Mouse (Mus musculus) neural tube, embryonic 12.5 days (tissue): ENCODE measurements around the gene Dars. TPM values are rescaled to one million over a fixed set of nuclear protein-coding genes. Genes with fewer than 3 reads are reported as not detected.

ENCODE experiments used
- ATAC-seq: fragments of 200-750 bp; cut with Nextera tagmentation; 2 replicates; pipeline ENCODE4 v1.8.0; 2017; ENCODE audit warnings: low read depth, mild to moderate bottlenecking, moderate TSS enrichment, moderate library complexity; ENCODE audit not compliant: low FRiP score
- H3K27ac ChIP-seq: fragments of 300-500 bp; sonication (generic); 2 replicates; pipeline ENCODE4 v1.5.1; 2016
- H3K27me3 ChIP-seq: fragments of 300-500 bp; sonication (generic); replicated peaks from 2 replicates; pipeline ENCODE4 v1.6.1; 2016; ENCODE audit warnings: mild to moderate bottlenecking
- H3K36me3 ChIP-seq: fragments of 300-500 bp; sonication (generic); 2 replicates; pipeline ENCODE4 v1.6.1; 2016; ENCODE audit warnings: mild to moderate bottlenecking
- H3K4me1 ChIP-seq: fragments of 300-500 bp; sonication (generic); 2 replicates; pipeline ENCODE4 v1.6.1; 2016
- H3K4me2 ChIP-seq: fragments of 300-500 bp; sonication (generic); replicated peaks from 2 replicates; pipeline ENCODE4 v1.6.1; 2016; ENCODE audit warnings: mild to moderate bottlenecking
- H3K4me3 ChIP-seq: fragments of 300-500 bp; sonication (generic); 2 replicates; pipeline ENCODE4 v1.5.1; 2016
- H3K9ac ChIP-seq: fragments of 300-500 bp; sonication (generic); 2 replicates; pipeline ENCODE4 v1.6.1; 2016; ENCODE audit warnings: mild to moderate bottlenecking
- H3K9me3 ChIP-seq: fragments of 300-500 bp; sonication (generic); 2 replicates; pipeline ENCODE4 v1.6.1; 2016; ENCODE audit warnings: mild to moderate bottlenecking
- WGBS: fragments of 180-500 bp; shearing (Covaris S2); methylation state at CpG from one replicate; pipeline ENCODE4 v1.1.7; 2016; 5-methylcytosine and 5-hydroxymethylcytosine counted together
- polyA plus RNA-seq: library from polyadenylated mRNA; unstranded; fragments of >200 nt; fragmentation: Nextera tagmentation; extraction: Ambion mirVana; gene quantifications from 2 replicates; pipeline ENCODE4 v1.2.1, GENCODE M21; 2016

The Dars gene
- polyA plus RNA-seq, 1 experiment from 2014 or later = 185 TPM

DNA sequence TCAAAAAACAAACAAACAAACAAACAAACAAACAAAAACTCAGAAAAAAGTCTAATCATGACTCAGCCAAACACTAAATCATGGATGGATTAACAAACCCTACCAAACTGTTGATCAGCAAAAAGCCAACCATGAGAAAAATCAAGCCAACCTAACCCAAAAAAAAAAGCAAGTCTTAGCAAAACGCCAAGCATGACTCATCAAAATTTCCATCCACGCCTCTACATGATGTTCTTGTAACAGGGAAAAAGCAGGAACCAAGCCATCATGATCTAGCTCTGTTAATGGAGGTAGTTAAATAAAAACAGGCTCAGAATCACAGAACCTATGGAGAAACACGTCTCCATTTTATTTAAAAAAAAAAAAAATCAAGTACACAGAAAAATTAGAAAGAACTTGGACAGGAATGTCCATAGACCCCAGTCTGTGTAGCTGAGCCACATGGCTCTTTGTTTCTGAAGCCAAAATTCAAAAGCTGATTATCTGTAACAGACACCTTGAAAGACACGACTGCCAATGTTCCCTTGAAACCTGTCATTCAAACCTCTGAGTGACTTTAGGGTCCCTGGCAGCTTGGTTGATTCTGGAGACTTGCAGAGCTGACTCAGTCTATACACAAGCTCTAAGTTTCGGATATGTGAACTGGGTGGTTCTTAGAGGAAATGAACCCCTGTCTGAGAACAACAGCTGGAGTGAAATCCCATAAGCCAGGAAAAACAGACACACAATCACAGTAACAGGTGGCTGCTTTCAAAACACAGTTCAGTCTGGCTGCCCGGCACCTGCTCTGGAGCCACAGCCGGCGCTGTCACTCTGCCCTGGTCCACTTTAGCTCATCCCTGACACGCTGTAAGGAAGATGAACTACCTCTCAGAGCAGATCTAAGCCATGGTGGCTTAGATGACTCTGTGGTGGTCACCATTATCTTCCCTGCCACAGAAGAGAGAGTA is 27.0 kb upstream of the Dars start:
- no peak for ATAC-seq
- Histone ChIP-seq H3K9ac (no peak overlapping the region), H3K9me3 (no peaks in the 10 kb centered on the region), H3K36me3 (no peaks in the 10 kb centered on the region), H3K4me2 (no peak overlapping the region), H3K27ac (no peak overlapping the region), H3K4me1 (peaks cover 5% of the 10 kb centered on the region; the same call in 1 of the 2 replicates), H3K4me3 (no peak overlapping the region), H3K27me3 (no peaks in the 10 kb centered on the region)
- 77% methylated on average over 9 of the region's 9 CpGs for WGBS

DNA sequence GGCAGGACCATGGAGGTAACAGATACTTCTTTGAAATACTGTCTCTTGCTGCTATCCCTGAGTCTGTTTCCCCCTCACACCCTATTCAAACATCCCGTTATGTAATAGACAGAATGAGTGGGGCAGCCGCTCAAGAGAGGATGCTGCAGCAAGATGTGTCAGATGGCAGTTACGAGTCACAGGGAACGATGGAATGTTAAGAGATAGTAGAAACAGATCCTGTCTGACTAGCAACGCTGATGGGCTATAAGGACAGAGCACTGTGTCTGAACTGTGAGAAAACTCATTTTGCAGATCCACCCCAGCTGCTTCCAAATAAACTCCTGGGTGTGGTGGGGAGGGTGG is 23.9 kb upstream of the Dars start:
- Histone ChIP-seq H3K4me2 (no peak overlapping the region), H3K27ac (no peak overlapping the region), H3K4me3 (no peak overlapping the region), H3K4me1 (peaks cover 5% of the 10 kb centered on the region; the same call in 1 of the 2 replicates), H3K27me3 (no peaks in the 10 kb centered on the region), H3K9ac (no peak overlapping the region), H3K9me3 (no peaks in the 10 kb centered on the region), H3K36me3 (no peaks in the 10 kb centered on the region)
- WGBS = 55% methylated on average over 5 of the region's 5 CpGs
- no peak for ATAC-seq

- no peaks in the 10 kb centered on the region for H3K9me3 ChIP-seq
- WGBS = 60% methylated on average over 16 of the region's 16 CpGs
- H3K4me3 ChIP-seq = no peak overlapping the region
- H3K36me3 ChIP-seq = no peaks in the 10 kb centered on the region
- no peak for ATAC-seq
- no peaks in the 10 kb centered on the region for H3K27me3 ChIP-seq
- H3K27ac ChIP-seq = no peak overlapping the region
- H3K4me2 ChIP-seq = no peak overlapping the region
- H3K4me1 ChIP-seq = peaks cover 5% of the 10 kb centered on the region; the same call in 1 of the 2 replicates
- no peak overlapping the region for H3K9ac ChIP-seq
These were observed 23.4 kb upstream of the Dars start for GRCm38 (mm10) chr1:128440386-128441128.

GRCm38 (mm10) chr1:128439618-128440017 is 22.4 kb upstream of the Dars start:
- WGBS = 88% methylated on average over 4 of the region's 4 CpGs

GRCm38 (mm10) chr1:128438526-128438925 is 21.4 kb upstream of the Dars start:
- 95% methylated on average over 5 of the region's 5 CpGs for WGBS
- Histone ChIP-seq H3K4me3 (no peak overlapping the region), H3K4me1 (peaks cover 5% of the 10 kb centered on the region; the same call in 1 of the 2 replicates), H3K4me2 (no peak overlapping the region), H3K9ac (no peak overlapping the region), H3K27me3 (no peaks in the 10 kb centered on the region), H3K9me3 (no peaks in the 10 kb centered on the region), H3K36me3 (no peaks in the 10 kb centered on the region), H3K27ac (no peak overlapping the region)
- no peak for ATAC-seq

More at GRCm38 (mm10) chr1:128439618-128440017, 22.4 kb upstream of the Dars start:
- H3K27ac ChIP-seq = no peak overlapping the region
- peaks cover 5% of the 10 kb centered on the region; the same call in 1 of the 2 replicates for H3K4me1 ChIP-seq
- H3K27me3 ChIP-seq = no peaks in the 10 kb centered on the region
- H3K9ac ChIP-seq = no peak overlapping the region
- ATAC-seq = no peak
- no peak overlapping the region for H3K4me2 ChIP-seq
- H3K4me3 ChIP-seq = no peak overlapping the region
- no peaks in the 10 kb centered on the region for H3K36me3 ChIP-seq
- H3K9me3 ChIP-seq = no peaks in the 10 kb centered on the region

DNA sequence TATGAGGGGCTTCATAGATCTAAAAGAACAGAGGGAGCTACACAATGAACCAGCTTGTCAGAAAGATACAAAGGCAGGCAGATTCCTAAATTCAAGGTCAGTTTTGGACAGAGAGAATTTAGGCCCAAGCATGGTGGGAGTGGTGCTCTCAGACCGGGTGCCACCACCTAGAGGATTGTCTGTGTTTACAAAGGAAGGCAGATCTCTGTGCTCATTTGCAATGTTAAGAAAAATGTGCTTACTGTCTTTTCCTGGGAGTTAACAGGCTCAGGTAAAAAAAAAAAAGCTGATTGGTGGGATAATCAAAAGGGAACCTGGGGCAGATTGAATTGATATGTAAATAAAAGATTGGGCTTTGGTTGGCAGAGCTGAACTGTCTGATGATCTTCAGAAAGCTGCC is 20.1 kb upstream of the Dars start:
- Histone ChIP-seq H3K9ac (no peak overlapping the region), H3K36me3 (no peaks in the 10 kb centered on the region), H3K4me1 (peaks cover 5% of the 10 kb centered on the region; the same call in 1 of the 2 replicates), H3K27ac (no peak overlapping the region), H3K4me3 (no peak overlapping the region), H3K4me2 (no peak overlapping the region), H3K9me3 (no peaks in the 10 kb centered on the region), H3K27me3 (no peaks in the 10 kb centered on the region)
- ATAC-seq = no peak
- WGBS = 48% methylated on average over 1 of the region's 1 CpGs

- Histone ChIP-seq H3K27ac (no peak overlapping the region), H3K27me3 (no peaks in the 10 kb centered on the region), H3K4me3 (no peak overlapping the region), H3K9ac (no peak overlapping the region), H3K9me3 (no peaks in the 10 kb centered on the region), H3K4me1 (peaks cover 3% of the 10 kb centered on the region; the same call in 1 of the 2 replicates), H3K36me3 (no peaks in the 10 kb centered on the region), H3K4me2 (no peak overlapping the region)
- 86% methylated on average over 3 of the region's 3 CpGs for WGBS
- no peak for ATAC-seq
These were observed 18.8 kb upstream of the Dars start for GRCm38 (mm10) chr1:128436015-128436414.

- ATAC-seq = no peak
- Histone ChIP-seq H3K9me3 (no peaks in the 10 kb centered on the region), H3K4me1 (no peaks in the 10 kb centered on the region), H3K4me3 (no peak overlapping the region), H3K9ac (no peak overlapping the region), H3K4me2 (no peak overlapping the region), H3K27me3 (no peaks in the 10 kb centered on the region), H3K27ac (no peak overlapping the region), H3K36me3 (no peaks in the 10 kb centered on the region)
- 76% methylated on average over 4 of the region's 4 CpGs for WGBS
These were observed 18.4 kb upstream of the Dars start for GRCm38 (mm10) chr1:128435551-128435950.

GRCm38 (mm10) chr1:128424928-128425327 is 7.8 kb upstream of the Dars start:
- no peaks in the 10 kb centered on the region for H3K4me1 ChIP-seq
- H3K27ac ChIP-seq = no peak overlapping the region
- ATAC-seq = no peak
- no peaks in the 10 kb centered on the region for H3K36me3 ChIP-seq
- WGBS = 88% methylated on average over 3 of the region's 3 CpGs
- H3K27me3 ChIP-seq = no peaks in the 10 kb centered on the region
- no peak overlapping the region for H3K4me3 ChIP-seq
- H3K9ac ChIP-seq = no peak overlapping the region
- no peak overlapping the region for H3K4me2 ChIP-seq
- no peaks in the 10 kb centered on the region for H3K9me3 ChIP-seq

GRCm38 (mm10) chr1:128417533-128417888 is 343 bp upstream of the Dars start:
- peak; percentile 54 for ATAC-seq
- H3K9me3 ChIP-seq = no peaks in the 10 kb centered on the region
- WGBS = 24% methylated on average over 5 of the region's 5 CpGs
- H3K9ac ChIP-seq = no peak overlapping the region
- 0 out of 2 replicates have a peak, but pooled peaks cover 3% of the 10 kb centered on the region for H3K4me1 ChIP-seq
- H3K4me3 ChIP-seq = peak overlapping the region; percentile 81
- H3K4me2 ChIP-seq = peak overlapping the region; percentile 71
- H3K27me3 ChIP-seq = no peaks in the 10 kb centered on the region
- H3K36me3 ChIP-seq = peaks cover 6% of the 10 kb centered on the region
- H3K27ac ChIP-seq = no peak overlapping the region

DNA sequence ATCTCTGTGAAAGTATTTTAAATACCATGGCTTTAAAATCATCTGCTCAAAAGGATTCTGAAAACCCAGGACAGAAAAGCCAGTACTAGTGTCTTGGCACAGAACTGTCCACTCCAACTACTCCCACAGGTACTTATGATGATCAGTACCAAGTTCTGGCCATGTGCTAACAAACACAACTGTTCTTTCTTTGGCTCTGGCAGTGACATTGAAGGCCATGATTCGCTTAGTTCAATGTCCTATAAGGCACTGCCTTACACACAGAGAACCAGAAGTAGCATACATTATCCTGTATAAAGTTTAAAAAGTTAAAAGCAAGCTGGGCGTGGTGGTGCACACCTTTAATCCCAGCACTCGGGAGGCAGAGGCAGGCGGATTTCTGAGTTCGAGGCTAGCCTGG is 6.0 kb downstream of the Dars start:
- WGBS = 97% methylated on average over 5 of the region's 5 CpGs
- H3K9me3 ChIP-seq = no peaks in the 10 kb centered on the region
- no peaks in the 10 kb centered on the region for H3K27me3 ChIP-seq
- no peak overlapping the region for H3K27ac ChIP-seq
- H3K4me2 ChIP-seq = no peak overlapping the region
- H3K4me3 ChIP-seq = no peak overlapping the region
- no peak overlapping the region for H3K9ac ChIP-seq
- ATAC-seq = no peak
- H3K4me1 ChIP-seq = peaks cover 7% of the 10 kb centered on the region; the same call in 1 of the 2 replicates
- peaks cover 16% of the 10 kb centered on the region for H3K36me3 ChIP-seq

- Histone ChIP-seq H3K4me1 (peaks cover 10% of the 10 kb centered on the region; the same call in 1 of the 2 replicates), H3K27ac (no peak overlapping the region), H3K36me3 (peaks cover 8% of the 10 kb centered on the region), H3K9ac (no peak overlapping the region), H3K4me3 (no peak overlapping the region), H3K4me2 (no peak overlapping the region), H3K9me3 (no peaks in the 10 kb centered on the region), H3K27me3 (no peaks in the 10 kb centered on the region)
- ATAC-seq = no peak
- WGBS = 14% methylated on average over 1 of the region's 1 CpGs
These were observed 10.3 kb downstream of the Dars start for GRCm38 (mm10) chr1:128406846-128407245.
